Mouse (Mus musculus): Measurements from ENCODE around the gene Rora. TPM values are rescaled to one million over a fixed set of nuclear protein-coding genes. Genes with fewer than 3 reads are reported as not detected.
A peak's percentile ranks its signal among the peaks of the same experiment; 100 is the strongest.

The Rora gene
- polyA plus RNA-seq, 1 experiment from 2014 or later, result 5.0 TPM

- H3K4me3 ChIP-seq, result no peak overlapping the region
- peaks cover 36% of the 10 kb centered on the region for H3K4me1 ChIP-seq
- H3K27ac ChIP-seq, result 0 out of 2 replicates have a peak overlapping the region, but pooled peaks have one; percentile 17
- DNase-seq (ENCODE audit: low spot score), result no peak
- WGBS, result 63% methylated on average over 5 of the region's 5 CpGs
- no peaks in the 10 kb centered on the region for H3K36me3 ChIP-seq
- no peaks in the 10 kb centered on the region for H3K9me3 ChIP-seq
- H3K27me3 ChIP-seq (ENCODE audit: insufficient read depth, poor library complexity, severe bottlenecking), result no peaks in the 10 kb centered on the region
These were observed 129.0 kb downstream of the Rora start for GRCm38 (mm10) chr9:68782604-68783003.

- H3K9me3 ChIP-seq, result no peaks in the 10 kb centered on the region
- WGBS, result 76% methylated on average over 4 of the region's 5 CpGs
- H3K36me3 ChIP-seq, result no peaks in the 10 kb centered on the region
- H3K27ac ChIP-seq, result no peak overlapping the region
- H3K4me1 ChIP-seq, result peaks cover 36% of the 10 kb centered on the region
- H3K4me3 ChIP-seq, result no peak overlapping the region
- no peak for DNase-seq (ENCODE audit: low spot score)
- H3K27me3 ChIP-seq (ENCODE audit: insufficient read depth, poor library complexity, severe bottlenecking), result no peaks in the 10 kb centered on the region
These were observed 129.7 kb downstream of the Rora start for GRCm38 (mm10) chr9:68783246-68783645.

GRCm38 (mm10) chr9:68786614-68787293, 133.2 kb downstream of the Rora start:
- 83% methylated on average over 8 of the region's 8 CpGs for WGBS

GRCm38 (mm10) chr9:68787665-68788064, 134.1 kb downstream of the Rora start:
- no peak for DNase-seq (ENCODE audit: low spot score)
- Histone ChIP-seq H3K4me1 (peaks cover 33% of the 10 kb centered on the region), H3K27me3 (ENCODE audit: insufficient read depth, poor library complexity, severe bottlenecking) (no peaks in the 10 kb centered on the region), H3K27ac (no peak overlapping the region), H3K9me3 (no peaks in the 10 kb centered on the region), H3K36me3 (no peaks in the 10 kb centered on the region), H3K4me3 (no peak overlapping the region)
- 75% methylated on average over 2 of the region's 2 CpGs for WGBS

More at GRCm38 (mm10) chr9:68786614-68787293, 133.2 kb downstream of the Rora start:
- H3K4me1 ChIP-seq, result peaks cover 35% of the 10 kb centered on the region
- no peak for DNase-seq (ENCODE audit: low spot score)
- no peak overlapping the region for H3K27ac ChIP-seq
- no peaks in the 10 kb centered on the region for H3K36me3 ChIP-seq
- H3K4me3 ChIP-seq, result no peak overlapping the region
- H3K27me3 ChIP-seq (ENCODE audit: insufficient read depth, poor library complexity, severe bottlenecking), result no peaks in the 10 kb centered on the region
- H3K9me3 ChIP-seq, result no peaks in the 10 kb centered on the region

GRCm38 (mm10) chr9:68790922-68791321, 137.3 kb downstream of the Rora start:
- Histone ChIP-seq H3K9me3 (no peaks in the 10 kb centered on the region), H3K27me3 (ENCODE audit: insufficient read depth, poor library complexity, severe bottlenecking) (no peaks in the 10 kb centered on the region), H3K36me3 (no peaks in the 10 kb centered on the region), H3K27ac (no peak overlapping the region), H3K4me1 (peaks cover 8% of the 10 kb centered on the region; the same call in 1 of the 2 replicates), H3K4me3 (no peak overlapping the region)
- 90% methylated on average over 4 of the region's 4 CpGs for WGBS
- DNase-seq (ENCODE audit: low spot score), result no peak

GRCm38 (mm10) chr9:68791982-68792540, 138.5 kb downstream of the Rora start:
- Histone ChIP-seq H3K36me3 (no peaks in the 10 kb centered on the region), H3K4me1 (peaks cover 8% of the 10 kb centered on the region; the same call in 1 of the 2 replicates), H3K27me3 (ENCODE audit: insufficient read depth, poor library complexity, severe bottlenecking) (no peaks in the 10 kb centered on the region), H3K9me3 (no peaks in the 10 kb centered on the region), H3K4me3 (no peak overlapping the region), H3K27ac (no peak overlapping the region)
- no peak for DNase-seq (ENCODE audit: low spot score)
- WGBS, result 82% methylated on average over 16 of the region's 16 CpGs

- 89% methylated on average over 13 of the region's 13 CpGs for WGBS
- Histone ChIP-seq H3K27me3 (ENCODE audit: insufficient read depth, poor library complexity, severe bottlenecking) (no peaks in the 10 kb centered on the region), H3K27ac (no peak overlapping the region), H3K36me3 (no peaks in the 10 kb centered on the region), H3K4me3 (no peak overlapping the region), H3K9me3 (no peaks in the 10 kb centered on the region), H3K4me1 (peaks cover 8% of the 10 kb centered on the region; the same call in 1 of the 2 replicates)
- no peak for DNase-seq (ENCODE audit: low spot score)
These were observed 141.7 kb downstream of the Rora start for GRCm38 (mm10) chr9:68795314-68795713.

GRCm38 (mm10) chr9:68798221-68798620, 144.6 kb downstream of the Rora start:
- 78% methylated on average over 4 of the region's 4 CpGs for WGBS
- H3K27me3 ChIP-seq (ENCODE audit: insufficient read depth, poor library complexity, severe bottlenecking), result no peaks in the 10 kb centered on the region

GRCm38 (mm10) chr9:68799065-68799464, 145.5 kb downstream of the Rora start:
- Histone ChIP-seq H3K4me3 (no peak overlapping the region), H3K36me3 (no peaks in the 10 kb centered on the region), H3K9me3 (no peaks in the 10 kb centered on the region), H3K27me3 (ENCODE audit: insufficient read depth, poor library complexity, severe bottlenecking) (no peaks in the 10 kb centered on the region), H3K27ac (no peak overlapping the region), H3K4me1 (peaks cover 4% of the 10 kb centered on the region)
- no peak for DNase-seq (ENCODE audit: low spot score)
- 81% methylated on average over 6 of the region's 6 CpGs for WGBS

More at GRCm38 (mm10) chr9:68798221-68798620, 144.6 kb downstream of the Rora start:
- no peak for DNase-seq (ENCODE audit: low spot score)
- no peak overlapping the region for H3K27ac ChIP-seq
- no peaks in the 10 kb centered on the region for H3K9me3 ChIP-seq
- no peak overlapping the region for H3K4me3 ChIP-seq
- H3K36me3 ChIP-seq, result no peaks in the 10 kb centered on the region
- no peaks in the 10 kb centered on the region for H3K4me1 ChIP-seq

GRCm38 (mm10) chr9:68804229-68804628, 150.6 kb downstream of the Rora start:
- H3K36me3 ChIP-seq, result no peaks in the 10 kb centered on the region

GRCm38 (mm10) chr9:68805776-68806175, 152.2 kb downstream of the Rora start:
- Histone ChIP-seq H3K9me3 (no peaks in the 10 kb centered on the region), H3K4me3 (peak overlapping the region; percentile 27; the same call in 1 of the 2 replicates), H3K36me3 (no peaks in the 10 kb centered on the region), H3K27ac (peak overlapping the region; percentile 26), H3K27me3 (ENCODE audit: insufficient read depth, poor library complexity, severe bottlenecking) (no peaks in the 10 kb centered on the region), H3K4me1 (peaks cover 31% of the 10 kb centered on the region)
- DNase-seq (ENCODE audit: low spot score), result no peak
- whole genome bisulfite sequencing, result 48% methylated on average over 5 of the region's 5 CpGs

More at GRCm38 (mm10) chr9:68804229-68804628, 150.6 kb downstream of the Rora start:
- Histone ChIP-seq H3K9me3 (no peaks in the 10 kb centered on the region), H3K4me1 (peaks cover 31% of the 10 kb centered on the region), H3K4me3 (0 out of 2 replicates have a peak overlapping the region, but pooled peaks have one; percentile 3), H3K27ac (0 out of 2 replicates have a peak overlapping the region, but pooled peaks have one; percentile 6), H3K27me3 (ENCODE audit: insufficient read depth, poor library complexity, severe bottlenecking) (no peaks in the 10 kb centered on the region)
- no peak for DNase-seq (ENCODE audit: low spot score)
- WGBS, result 23% methylated on average over 6 of the region's 6 CpGs

GRCm38 (mm10) chr9:68807735-68808134, 154.1 kb downstream of the Rora start:
- 79% methylated on average over 2 of the region's 2 CpGs for WGBS

GRCm38 (mm10) chr9:68809536-68809935, 155.9 kb downstream of the Rora start:
- no peaks in the 10 kb centered on the region for H3K9me3 ChIP-seq
- WGBS, result 79% methylated on average over 5 of the region's 5 CpGs
- H3K4me1 ChIP-seq, result peaks cover 29% of the 10 kb centered on the region
- H3K36me3 ChIP-seq, result no peaks in the 10 kb centered on the region
- DNase-seq (ENCODE audit: low spot score), result no peak
- no peak overlapping the region for H3K27ac ChIP-seq
- no peaks in the 10 kb centered on the region for H3K27me3 ChIP-seq (ENCODE audit: insufficient read depth, poor library complexity, severe bottlenecking)
- H3K4me3 ChIP-seq, result no peak overlapping the region

More at GRCm38 (mm10) chr9:68807735-68808134, 154.1 kb downstream of the Rora start:
- Histone ChIP-seq H3K27ac (no peak overlapping the region), H3K27me3 (ENCODE audit: insufficient read depth, poor library complexity, severe bottlenecking) (no peaks in the 10 kb centered on the region), H3K36me3 (no peaks in the 10 kb centered on the region), H3K4me3 (no peak overlapping the region), H3K9me3 (no peaks in the 10 kb centered on the region), H3K4me1 (peaks cover 37% of the 10 kb centered on the region)
- no peak for DNase-seq (ENCODE audit: low spot score)
